Mouse (Mus musculus): ENCODE data around the gene Prpf19. TPM values are rescaled to one million over a fixed set of nuclear protein-coding genes. Genes with fewer than 3 reads are reported as not detected.

The Prpf19 gene
- polyA plus RNA-seq, 1 experiment = 86.2 TPM

GRCm38 (mm10) chr19:10878201-10878837, 16.7 kb upstream of the Prpf19 start:
- Histone ChIP-seq H3K27me3 (ENCODE audit: control insufficient read depth, insufficient read depth, low read length) (no peaks in the 10 kb centered on the region), H3K4me1 (ENCODE audit: control insufficient read depth, insufficient read depth, low read length) (peaks cover 8% of the 10 kb centered on the region), H3K36me3 (ENCODE audit: control insufficient read depth, insufficient read depth, low read length) (no peaks in the 10 kb centered on the region), H3K27ac (ENCODE audit: control insufficient read depth, insufficient read depth, low read depth, low read length) (no peak overlapping the region), H3K4me3 (ENCODE audit: control insufficient read depth, low read depth, low read length) (no peak overlapping the region; the same call in 1 of the 2 replicates)
- TF ChIP-seq CTCF (IDR thresholded peaks at IDR 0.05; ENCODE audit: control insufficient read depth, insufficient read depth, insufficient replicate concordance, low read depth, low read length) (no peak), POLR2A (IDR thresholded peaks at IDR 0.05; ENCODE audit: control insufficient read depth, low read depth, low read length) (no peak)

- Histone ChIP-seq H3K27me3 (ENCODE audit: control insufficient read depth, insufficient read depth, low read length) (no peaks in the 10 kb centered on the region), H3K27ac (ENCODE audit: control insufficient read depth, insufficient read depth, low read depth, low read length) (no peak overlapping the region), H3K4me1 (ENCODE audit: control insufficient read depth, insufficient read depth, low read length) (peaks cover 8% of the 10 kb centered on the region)
Observed at GRCm38 (mm10) chr19:10880085-10880974, 14.7 kb upstream of the Prpf19 start.

GRCm38 (mm10) chr19:10880975-10881425, 14.0 kb upstream of the Prpf19 start:
- H3K4me3 ChIP-seq (ENCODE audit: control insufficient read depth, low read depth, low read length) = peak overlapping the region; percentile 84

More at GRCm38 (mm10) chr19:10880085-10880974, 14.7 kb upstream of the Prpf19 start:
- H3K4me3 ChIP-seq (ENCODE audit: control insufficient read depth, low read depth, low read length) = peak overlapping the region; percentile 60
- no peaks in the 10 kb centered on the region for H3K36me3 ChIP-seq (ENCODE audit: control insufficient read depth, insufficient read depth, low read length)
- peak; percentile 9; the same call in 1 of the 2 replicates for TF ChIP-seq CTCF (IDR thresholded peaks at IDR 0.05; ENCODE audit: control insufficient read depth, insufficient read depth, insufficient replicate concordance, low read depth, low read length)
- no peak for TF ChIP-seq POLR2A (IDR thresholded peaks at IDR 0.05; ENCODE audit: control insufficient read depth, low read depth, low read length)

GRCm38 (mm10) chr19:10881426-10882154, 13.4 kb upstream of the Prpf19 start, which contains the start of gene Tmem109:
TSS of gene Tmem109 (minus strand) at chr19:10882001.
- no peaks in the 10 kb centered on the region for H3K36me3 ChIP-seq (ENCODE audit: control insufficient read depth, insufficient read depth, low read length)
- peak within 1 kb of the TSS; percentile 76 for H3K27ac ChIP-seq (ENCODE audit: control insufficient read depth, insufficient read depth, low read depth, low read length)

More at GRCm38 (mm10) chr19:10880975-10881425, 14.0 kb upstream of the Prpf19 start:
- Histone ChIP-seq H3K27ac (ENCODE audit: control insufficient read depth, insufficient read depth, low read depth, low read length) (peak overlapping the region; percentile 46; the same call in 1 of the 2 replicates), H3K27me3 (ENCODE audit: control insufficient read depth, insufficient read depth, low read length) (no peaks in the 10 kb centered on the region), H3K4me1 (ENCODE audit: control insufficient read depth, insufficient read depth, low read length) (peaks cover 8% of the 10 kb centered on the region), H3K36me3 (ENCODE audit: control insufficient read depth, insufficient read depth, low read length) (no peaks in the 10 kb centered on the region)
- TF ChIP-seq POLR2A (IDR thresholded peaks at IDR 0.05; ENCODE audit: control insufficient read depth, low read depth, low read length) = no peak
- TF ChIP-seq CTCF (IDR thresholded peaks at IDR 0.05; ENCODE audit: control insufficient read depth, insufficient read depth, insufficient replicate concordance, low read depth, low read length) = no peak

GRCm38 (mm10) chr19:10892201-10892600, 2.8 kb upstream of the Prpf19 start:
- Histone ChIP-seq H3K36me3 (ENCODE audit: control insufficient read depth, insufficient read depth, low read length) (no peaks in the 10 kb centered on the region), H3K4me1 (ENCODE audit: control insufficient read depth, insufficient read depth, low read length) (peaks cover 5% of the 10 kb centered on the region), H3K27ac (ENCODE audit: control insufficient read depth, insufficient read depth, low read depth, low read length) (no peak overlapping the region), H3K27me3 (ENCODE audit: control insufficient read depth, insufficient read depth, low read length) (no peaks in the 10 kb centered on the region), H3K4me3 (ENCODE audit: control insufficient read depth, low read depth, low read length) (no peak overlapping the region)
- TF ChIP-seq POLR2A (IDR thresholded peaks at IDR 0.05; ENCODE audit: control insufficient read depth, low read depth, low read length) (no peak), CTCF (IDR thresholded peaks at IDR 0.05; ENCODE audit: control insufficient read depth, insufficient read depth, insufficient replicate concordance, low read depth, low read length) (no peak)

More at GRCm38 (mm10) chr19:10881426-10882154, 13.4 kb upstream of the Prpf19 start, which contains the start of gene Tmem109:
- TF ChIP-seq CTCF (IDR thresholded peaks at IDR 0.05; ENCODE audit: control insufficient read depth, insufficient read depth, insufficient replicate concordance, low read depth, low read length) = no peak
- TF ChIP-seq POLR2A (IDR thresholded peaks at IDR 0.05; ENCODE audit: control insufficient read depth, low read depth, low read length) = peak; percentile 33
- H3K27me3 ChIP-seq (ENCODE audit: control insufficient read depth, insufficient read depth, low read length) = no peaks in the 10 kb centered on the region
- peaks cover 8% of the 10 kb centered on the region for H3K4me1 ChIP-seq (ENCODE audit: control insufficient read depth, insufficient read depth, low read length)
- H3K4me3 ChIP-seq (ENCODE audit: control insufficient read depth, low read depth, low read length) = peak within 1 kb of the TSS; percentile 84

GRCm38 (mm10) chr19:10895708-10896107, 677 bp downstream of the Prpf19 start:
- Histone ChIP-seq H3K27ac (ENCODE audit: control insufficient read depth, insufficient read depth, low read depth, low read length) (peak overlapping the region; percentile 75), H3K27me3 (ENCODE audit: control insufficient read depth, insufficient read depth, low read length) (no peaks in the 10 kb centered on the region), H3K36me3 (ENCODE audit: control insufficient read depth, insufficient read depth, low read length) (peaks cover 8% of the 10 kb centered on the region), H3K4me1 (ENCODE audit: control insufficient read depth, insufficient read depth, low read length) (peaks cover 5% of the 10 kb centered on the region), H3K4me3 (ENCODE audit: control insufficient read depth, low read depth, low read length) (peak overlapping the region; percentile 85)
- TF ChIP-seq POLR2A (IDR thresholded peaks at IDR 0.05; ENCODE audit: control insufficient read depth, low read depth, low read length) (no peak), CTCF (IDR thresholded peaks at IDR 0.05; ENCODE audit: control insufficient read depth, insufficient read depth, insufficient replicate concordance, low read depth, low read length) (no peak)
